Mouse (Mus musculus): ENCODE data around the gene Dda1. TPM values are rescaled to one million over a fixed set of nuclear protein-coding genes. Genes with fewer than 3 reads are reported as not detected.
"Not testable (repeated sequence)": the region's sequence is repeated elsewhere in the genome, so short reads cannot be mapped to it uniquely, and the experiment has no call there.

Dda1 gene
- 10 to 100 TPM; 24.5 to 31.8 (median 26.5) TPM for total RNA-seq (2022)

GRCm38 (mm10) chr8:71468916-71469315 is at the start of gene Dda1:
Gene Dda1, plus strand, starts transcription at chr8:71469199.
- DNase-seq (ENCODE audit: low spot score in 2 of 2) = peak; percentile 96 to 98

GRCm38 (mm10) chr8:71422121-71422520 is 46.9 kb upstream of the Dda1 start:
- no peak for DNase-seq (ENCODE audit: low spot score in 2 of 2)

GRCm38 (mm10) chr8:71432935-71433334 is 36.1 kb upstream of the Dda1 start:
- not testable (repeated sequence) for DNase-seq (ENCODE audit: low spot score in 2 of 2)

- DNase-seq (ENCODE audit: low spot score in 2 of 2) = no peak
These were observed 32.0 kb upstream of the Dda1 start for GRCm38 (mm10) chr8:71437041-71437440.

- no peak for DNase-seq (ENCODE audit: low spot score in 2 of 2)
These were observed 27.6 kb upstream of the Dda1 start for GRCm38 (mm10) chr8:71441404-71441803.

- DNase-seq (ENCODE audit: low spot score in 2 of 2) = no peak
These were observed 23.9 kb upstream of the Dda1 start for GRCm38 (mm10) chr8:71445096-71445495.

- no peak for DNase-seq (ENCODE audit: low spot score in 2 of 2)
These were observed 17.7 kb upstream of the Dda1 start for GRCm38 (mm10) chr8:71451337-71451736.

- no peak for DNase-seq (ENCODE audit: low spot score in 2 of 2)
These were observed 17.2 kb upstream of the Dda1 start for GRCm38 (mm10) chr8:71451777-71452176.

GRCm38 (mm10) chr8:71452669-71453068 is 16.3 kb upstream of the Dda1 start:
- DNase-seq (ENCODE audit: low spot score in 2 of 2) = no peak

- no peak for DNase-seq (ENCODE audit: low spot score in 2 of 2)
These were observed 14.3 kb upstream of the Dda1 start for GRCm38 (mm10) chr8:71454668-71455067.

- DNase-seq (ENCODE audit: low spot score in 2 of 2) = no peak
These were observed 12.1 kb upstream of the Dda1 start for GRCm38 (mm10) chr8:71456906-71457305.

- no peak for DNase-seq (ENCODE audit: low spot score in 2 of 2)
These were observed 11.2 kb upstream of the Dda1 start for GRCm38 (mm10) chr8:71457659-71458270.

GRCm38 (mm10) chr8:71460716-71461115 is 8.3 kb upstream of the Dda1 start:
- no peak for DNase-seq (ENCODE audit: low spot score in 2 of 2)

GRCm38 (mm10) chr8:71461152-71461840 is 7.7 kb upstream of the Dda1 start:
- no peak for DNase-seq (ENCODE audit: low spot score in 2 of 2)

GRCm38 (mm10) chr8:71462191-71462590 is 6.8 kb upstream of the Dda1 start:
- no peak for DNase-seq (ENCODE audit: low spot score in 2 of 2)

- DNase-seq (ENCODE audit: low spot score in 2 of 2) = no peak
These were observed 6.2 kb upstream of the Dda1 start for GRCm38 (mm10) chr8:71462786-71463185.

GRCm38 (mm10) chr8:71463188-71464033 is 5.6 kb upstream of the Dda1 start, which contains the start of gene Abhd8:
Gene Abhd8, minus strand, starts transcription at chr8:71463655.
- DNase-seq (ENCODE audit: low spot score in 2 of 2) = peak; percentile 96 to 97

- DNase-seq (ENCODE audit: low spot score in 2 of 2) = peak; percentile 99
These were observed 4.2 kb upstream of the Dda1 start, which contains the start of gene Mrpl34 for GRCm38 (mm10) chr8:71464513-71465500. Gene Mrpl34, plus strand, starts transcription at chr8:71464959.

- no peak for DNase-seq (ENCODE audit: low spot score in 2 of 2)
These were observed 3.3 kb upstream of the Dda1 start for GRCm38 (mm10) chr8:71465733-71466132.

GRCm38 (mm10) chr8:71466198-71466597 is 2.8 kb upstream of the Dda1 start:
- DNase-seq (ENCODE audit: low spot score in 2 of 2) = no peak

GRCm38 (mm10) chr8:71467201-71467600 is 1.8 kb upstream of the Dda1 start:
- DNase-seq (ENCODE audit: low spot score in 2 of 2) = no peak

Measured in gastrocnemius, adult 8-10 months (tissue).